Mouse (Mus musculus): ENCODE results near the gene Zbtb16.

- no peak for TF ChIP-seq CTCF (conservative IDR thresholded peaks at IDR 0.05; ENCODE audit: insufficient read depth, insufficient read length, low read depth, low read length)
- no peak for TF ChIP-seq POLR2A (IDR thresholded peaks at IDR 0.05; ENCODE audit: low read depth, low read length)
Observed at GRCm38 (mm10) chr9:48738795-48739476, 97.1 kb downstream of the Zbtb16 start.

All from kidney, adult 2 months (tissue).